Mouse (Mus musculus) layer of hippocampus, adult 2 months (tissue): ENCODE results near the gene Eid2b. TPM values are rescaled to one million over a fixed set of nuclear protein-coding genes. Genes with fewer than 3 reads are reported as not detected.
"Not testable (repeated sequence)": the region's sequence is repeated elsewhere in the genome, so short reads cannot be mapped to it uniquely, and the experiment has no call there.

Source experiments
- DNase-seq, 2 experiments: peaks; one replicate each; pipeline ENCODE4 v3.0.0; 2022; ENCODE audit warnings: low spot score in 2 of 2
- H3K27ac ChIP-seq: fragments of 200-600 bp; 2 replicates; pipeline ENCODE4 v1.8.1; 2022
- H3K4me3 ChIP-seq: fragments of 200-600 bp; 2 replicates; pipeline ENCODE4 v1.8.1; 2022; ENCODE audit warnings: mild to moderate bottlenecking
- CTCF ChIP-seq: fragments of 200-600 bp; conservative IDR thresholded peaks from 2 replicates; pipeline ENCODE4 v1.8.1; 2022; ENCODE audit warnings: antibody characterized with exemption, mild to moderate bottlenecking, moderate library complexity
- long read RNA-seq, 2 experiments: library from polyadenylated mRNA; stranded (forward); transcript quantifications; one replicate each; pipeline ENCODE4 v2.0.0; 2021; ENCODE audit warnings: borderline mapping rate in 2 of 2
- total RNA-seq, 2 experiments: library from RNA; stranded (reverse); gene quantifications; 2 replicates each; pipeline ENCODE4 v1.2.3; 2021

Eid2b gene
- 10 to 100 TPM; 34.3 to 37.5 TPM for total RNA-seq
- long read RNA-seq, experiment 1, transcript Eid2b-201 (1 exons, 1,751 nt): major isoform, 15 of 15 reads
- long read RNA-seq, experiment 1, partial matches to known transcripts: 0 of 15 reads
- long read RNA-seq, experiment 1, other reads (novel, unspliced or antisense): 0 of 15 reads
- long read RNA-seq, experiment 2, transcript Eid2b-201 (1 exons, 1,751 nt): major isoform, 29 of 29 reads
- long read RNA-seq, experiment 2, partial matches to known transcripts: 0 of 29 reads
- long read RNA-seq, experiment 2, other reads (novel, unspliced or antisense): 0 of 29 reads

DNA sequence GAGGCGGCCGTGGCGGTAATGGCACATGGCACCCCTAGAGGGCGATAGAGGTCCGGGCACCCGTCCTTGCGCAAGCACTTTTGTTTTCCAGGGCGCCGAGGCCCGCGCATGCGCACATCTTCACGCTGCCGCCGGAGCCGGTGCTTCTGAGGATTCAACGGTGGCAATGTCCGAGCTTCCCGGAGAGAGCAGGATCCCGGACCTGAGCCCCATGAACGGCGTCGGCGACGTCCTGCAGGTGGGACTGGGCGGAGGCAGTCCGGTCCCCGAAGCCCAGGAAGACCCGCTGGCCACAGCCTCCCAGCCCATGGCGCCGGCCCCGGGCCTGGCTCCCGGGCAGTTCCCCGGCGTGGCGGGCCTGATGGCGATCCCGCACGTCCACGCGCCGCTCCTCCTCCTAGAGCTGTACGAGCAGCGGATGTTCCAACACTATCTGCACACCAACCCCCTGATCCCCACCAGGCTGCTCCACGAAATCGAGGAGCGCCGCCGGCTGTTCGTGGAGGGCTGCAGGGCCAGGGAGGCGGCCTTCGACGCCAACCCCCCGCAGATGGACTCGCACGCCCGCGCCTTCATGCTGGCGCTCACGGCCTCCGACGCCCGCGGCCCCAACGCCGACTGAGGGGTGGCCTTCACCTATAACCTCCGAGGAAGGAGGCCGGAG lies at the start of gene Eid2b:
Gene Eid2b, plus strand, starts transcription at position 125 of the 664 bp plus-strand sequence.
- peak; percentile 94 to 97 for DNase-seq
- Histone ChIP-seq H3K27ac (peak within 1 kb of the TSS; percentile 95), H3K4me3 (peak within 1 kb of the TSS; percentile 92)
- TF ChIP-seq CTCF: peak; percentile 95

DNA sequence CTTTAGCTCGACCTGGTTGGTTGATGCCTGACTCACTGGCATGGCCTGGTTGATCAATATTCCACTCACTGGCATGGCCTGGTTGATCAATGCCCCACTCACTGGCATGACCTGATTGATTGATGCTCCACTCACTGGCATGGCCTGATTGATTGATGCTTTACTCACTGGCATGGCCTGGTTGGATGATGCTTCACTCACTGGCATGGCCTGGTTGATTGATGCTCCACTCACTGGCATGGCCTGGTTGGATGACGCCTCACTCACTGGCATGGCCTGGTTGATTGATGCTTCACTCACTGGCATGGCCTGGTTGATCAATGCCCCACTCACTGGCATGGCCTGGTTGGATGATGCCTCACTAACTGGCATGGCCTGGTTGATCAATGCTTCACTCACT lies 33.6 kb upstream of the Eid2b start:
- DNase-seq, H3K4me3 ChIP-seq, H3K27ac ChIP-seq: not testable (repeated sequence)

DNA sequence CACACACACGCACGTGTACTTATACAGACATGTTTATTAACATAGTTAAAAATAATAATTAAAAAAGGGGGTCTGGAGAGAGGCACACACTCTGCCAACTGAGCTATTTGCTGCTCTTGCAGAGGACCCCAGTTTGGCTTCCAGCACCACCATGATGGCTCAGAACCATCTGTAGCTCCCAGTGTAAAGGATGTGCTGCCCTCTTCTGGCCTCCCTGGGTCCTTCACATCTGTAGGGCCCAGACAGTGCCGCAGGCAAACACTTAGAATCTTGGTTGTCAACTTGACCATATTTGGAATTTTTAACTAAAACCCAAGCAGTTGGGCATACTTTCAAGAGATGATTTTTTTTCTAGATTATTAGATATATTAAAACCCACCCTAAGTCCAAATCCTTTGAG lies 28.6 kb upstream of the Eid2b start:
- Histone ChIP-seq H3K27ac (no peak overlapping the region), H3K4me3 (no peak overlapping the region)
- 0 out of 2 replicates have a peak, but pooled peaks have one; percentile 6 for TF ChIP-seq CTCF
- no peak for DNase-seq

DNA sequence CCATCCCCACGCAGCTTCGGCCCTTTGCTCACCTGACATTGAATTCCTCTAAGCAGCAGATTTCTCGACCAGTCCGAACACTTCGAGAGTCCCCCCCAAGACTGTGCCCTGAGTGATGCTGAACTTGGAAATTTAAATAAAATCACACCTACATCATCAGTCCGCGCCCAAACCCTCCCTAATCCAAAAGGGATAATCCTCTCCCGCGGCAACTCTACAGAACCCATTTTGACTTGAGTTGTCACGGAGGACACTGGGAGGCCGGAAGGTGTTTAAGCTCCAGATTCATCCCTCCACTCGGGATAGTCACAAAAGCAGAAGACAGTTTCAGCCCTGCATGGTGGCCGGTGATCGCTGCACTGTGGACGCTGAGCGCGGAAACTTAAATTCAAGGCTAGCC lies 25.6 kb upstream of the Eid2b start:
- H3K4me3 ChIP-seq: no peak overlapping the region
- no peak for DNase-seq
- TF ChIP-seq CTCF: no peak
- no peak overlapping the region for H3K27ac ChIP-seq

GRCm38 (mm10) chr7:28254591-28254990 lies 22.9 kb upstream of the Eid2b start:
- Histone ChIP-seq H3K27ac (no peak overlapping the region), H3K4me3 (no peak overlapping the region)
- TF ChIP-seq CTCF: no peak
- DNase-seq: no peak

DNA sequence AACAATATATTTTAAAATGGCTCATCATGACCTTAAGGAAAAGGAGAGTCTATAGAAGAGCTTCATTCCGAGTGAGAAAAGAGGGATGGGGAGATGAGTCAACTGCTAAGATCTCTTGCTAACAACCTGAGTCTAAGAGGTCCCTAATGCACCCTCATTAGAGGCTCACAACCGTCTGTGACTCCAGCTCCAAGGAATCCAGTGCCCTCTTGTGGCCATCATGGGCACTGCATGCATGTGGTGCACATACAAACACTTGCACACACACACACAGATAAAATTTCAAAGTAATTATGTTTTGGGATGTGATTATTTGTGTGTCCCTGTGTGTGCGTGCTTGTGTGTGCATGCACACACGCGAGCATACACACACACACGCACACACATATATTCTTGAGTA lies 22.1 kb upstream of the Eid2b start:
- DNase-seq: no peak
- peak; percentile 53 for TF ChIP-seq CTCF
- Histone ChIP-seq H3K27ac (no peak overlapping the region), H3K4me3 (no peak overlapping the region)

DNA sequence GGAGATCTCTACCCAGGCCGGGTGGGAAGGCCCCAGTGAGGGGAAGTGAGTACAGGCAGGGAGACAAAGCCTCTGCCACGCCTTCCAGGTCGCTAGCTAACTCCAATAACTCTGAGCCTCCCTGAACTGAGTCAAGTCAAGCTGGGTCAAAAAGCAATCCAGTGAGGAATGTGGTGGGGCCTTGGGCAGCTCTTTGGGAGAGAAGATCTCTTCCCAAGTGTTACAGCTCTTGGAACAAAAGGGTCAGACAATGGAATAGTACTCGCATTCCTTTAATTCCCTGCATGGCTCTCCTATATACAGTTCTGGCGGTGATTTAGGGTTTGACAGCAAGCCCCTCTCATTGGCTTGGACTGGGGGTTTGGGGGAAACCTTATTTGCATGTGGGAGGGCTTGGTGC lies 14.7 kb upstream of the Eid2b start:
- no peak for DNase-seq
- H3K4me3 ChIP-seq: no peak overlapping the region
- TF ChIP-seq CTCF: no peak
- H3K27ac ChIP-seq: no peak overlapping the region

- peak in 1 of 2 experiments; percentile 33 for DNase-seq
- H3K27ac ChIP-seq: no peak overlapping the region
- TF ChIP-seq CTCF: peak; percentile 53
- no peak overlapping the region for H3K4me3 ChIP-seq
Observed at GRCm38 (mm10) chr7:28263786-28264185, 13.8 kb upstream of the Eid2b start.

GRCm38 (mm10) chr7:28265391-28265790 lies 12.1 kb upstream of the Eid2b start:
- DNase-seq: no peak
- Histone ChIP-seq H3K27ac (no peak overlapping the region), H3K4me3 (no peak overlapping the region)
- no peak for TF ChIP-seq CTCF

GRCm38 (mm10) chr7:28267129-28268041 lies 10.2 kb upstream of the Eid2b start, which contains the start of gene Eid2:
TSS of gene Eid2 (plus strand) at chr7:28267881.
- peak within 1 kb of the TSS; percentile 92 for H3K27ac ChIP-seq
- H3K4me3 ChIP-seq: peak within 1 kb of the TSS; percentile 88
- DNase-seq: peak; percentile 91 to 92
- peak; percentile 48 for TF ChIP-seq CTCF

- TF ChIP-seq CTCF: no peak
- H3K27ac ChIP-seq: peak overlapping the region; percentile 92
- H3K4me3 ChIP-seq: peak overlapping the region; percentile 88
- peak in 1 of 2 experiments; percentile 51 for DNase-seq
Observed at GRCm38 (mm10) chr7:28268042-28268531, 9.5 kb upstream of the Eid2b start.

DNA sequence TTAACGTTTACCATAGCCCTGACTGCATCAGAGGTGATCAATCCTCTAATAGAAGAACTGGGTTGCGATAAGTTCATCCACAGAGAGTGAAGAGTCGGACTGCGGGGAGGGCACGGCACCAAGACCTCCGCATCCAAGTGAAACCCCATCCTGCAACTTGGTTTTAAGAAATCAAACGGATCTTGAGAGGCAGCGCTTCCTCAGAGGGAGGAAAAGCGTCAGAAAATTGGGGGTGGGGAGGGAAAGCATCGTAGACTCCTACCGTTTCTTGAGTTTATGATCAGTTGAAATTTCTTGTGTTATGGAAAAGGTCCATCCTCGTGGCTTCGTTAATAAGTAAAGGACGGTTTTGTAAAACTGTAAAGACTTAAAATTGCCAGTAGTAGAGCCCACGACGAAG lies 9.0 kb upstream of the Eid2b start:
- no peak for TF ChIP-seq CTCF
- DNase-seq: no peak
- Histone ChIP-seq H3K27ac (peak overlapping the region; percentile 92), H3K4me3 (peak overlapping the region; percentile 88)

DNA sequence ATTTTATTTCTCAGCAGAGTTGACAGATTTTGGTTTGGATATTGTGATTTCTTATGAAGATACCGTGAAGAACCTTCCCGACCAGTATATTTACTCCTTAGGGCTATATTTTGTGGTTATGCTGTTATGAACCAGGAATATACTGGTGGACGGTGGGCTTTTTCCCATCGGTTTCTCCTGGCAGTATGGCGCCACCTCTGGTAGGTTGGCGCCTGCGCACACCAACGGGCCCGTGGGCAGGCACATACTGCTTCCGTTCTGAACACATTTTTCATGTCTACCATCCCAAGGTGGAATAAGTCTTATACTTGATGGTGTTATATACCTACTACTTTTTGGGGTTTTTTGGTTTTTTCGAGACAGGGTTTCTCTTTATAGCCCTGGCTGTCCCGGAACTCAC lies 8.2 kb upstream of the Eid2b start:
- no peak for DNase-seq
- Histone ChIP-seq H3K4me3 (no peak overlapping the region), H3K27ac (no peak overlapping the region)
- TF ChIP-seq CTCF: peak; percentile 47
